ENCODE assay signal across 7 mouse cellular contexts in the genomic region with DNA sequence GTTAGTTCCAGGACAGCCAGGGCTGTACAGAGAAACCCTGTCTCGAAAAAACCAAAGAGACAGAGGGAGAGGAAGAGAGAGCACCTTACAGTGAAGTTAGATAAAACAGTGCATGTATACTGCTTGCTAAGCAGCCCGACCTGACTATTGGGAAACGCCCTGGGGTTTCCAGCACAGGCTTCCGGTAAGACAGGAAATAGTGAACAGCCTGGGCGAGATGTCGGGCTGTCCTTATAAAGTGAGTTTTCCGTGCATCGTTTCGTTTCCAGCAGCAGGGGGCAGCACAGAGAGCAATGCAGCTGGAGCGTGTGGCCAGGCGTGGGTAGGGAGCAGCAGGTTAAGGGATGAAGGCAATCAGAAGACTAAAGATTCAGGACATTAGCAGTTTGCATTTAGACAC. TPM values are rescaled to one million over a fixed set of nuclear protein-coding genes. Genes with fewer than 3 reads are reported as not detected.
A peak's percentile ranks its signal among the peaks of the same experiment; 100 is the strongest.
DNase-seq lines count a peak whose midpoint lies in the region; ATAC-seq lines count a peak whose summit lies in the region.

No protein-coding gene starts in this region.

- WGBS in intestine, embryonic 16.5 days = 20% methylated on average over 11 of the region's 11 CpGs
- 33% methylated on average over 11 of the region's 11 CpGs for WGBS in midbrain, embryonic 10.5 days

- no peak overlapping the region for H3K4me3 ChIP-seq in intestine, embryonic 16.5 days (ENCODE audit: low read length)
- no peak overlapping the region for H3K4me3 ChIP-seq in midbrain, embryonic 10.5 days

- H3K9ac ChIP-seq in intestine, embryonic 16.5 days (ENCODE audit: low read depth, low read length) = no peak overlapping the region

- peak; percentile 99 for ATAC-seq in granulocyte monocyte progenitor cell, adult 5-6 weeks (replicated peaks; ENCODE audit: poor library complexity, severe bottlenecking)
- ATAC-seq in intestine, embryonic 16.5 days = peak; percentile 83

- DNase-seq in adrenal gland, adult 18-20 months (ENCODE audit: low spot score in 2 of 2) = peak; percentile 68 to 72
- peak; percentile 82 for DNase-seq in embryo, embryonic 11 days
- peak; percentile 68 for DNase-seq in left cerebral cortex, postnatal 4 days
- peak; percentile 75 for DNase-seq in midbrain, embryonic 10.5 days (ENCODE audit: low spot score)
- peak; percentile 31 for DNase-seq in right cerebral cortex, postnatal 25 days

- H3K27ac ChIP-seq in intestine, embryonic 16.5 days (ENCODE audit: low read length) = no peak overlapping the region
- 0 out of 2 replicates have a peak overlapping the region, but pooled peaks have one; percentile 28 for H3K27ac ChIP-seq in midbrain, embryonic 10.5 days (replicated peaks)

- H3K27me3 ChIP-seq in intestine, embryonic 16.5 days (replicated peaks; ENCODE audit: control insufficient read depth, insufficient read depth, low read length) = no peaks in the 10 kb centered on the region
- no peaks in the 10 kb centered on the region for H3K27me3 ChIP-seq in midbrain, embryonic 10.5 days (ENCODE audit: low read depth, poor library complexity, severe bottlenecking)

- intact Hi-C loops in left cerebral cortex, postnatal 4 days (cut with DNase I) = no loop called here

- H3K4me1 ChIP-seq in intestine, embryonic 16.5 days (ENCODE audit: control insufficient read depth, insufficient read depth, low read length) = peaks cover 5% of the 10 kb centered on the region; the same call in 1 of the 2 replicates
- 0 out of 2 replicates have a peak, but pooled peaks cover 3% of the 10 kb centered on the region for H3K4me1 ChIP-seq in midbrain, embryonic 10.5 days

- H3K9me3 ChIP-seq in intestine, embryonic 16.5 days (ENCODE audit: control insufficient read depth, low read length) = no peaks in the 10 kb centered on the region
- no peaks in the 10 kb centered on the region for H3K9me3 ChIP-seq in midbrain, embryonic 10.5 days (replicated peaks)

- H3K36me3 ChIP-seq in intestine, embryonic 16.5 days (ENCODE audit: control insufficient read depth, insufficient read depth, low read length) = no peaks in the 10 kb centered on the region
- no peaks in the 10 kb centered on the region for H3K36me3 ChIP-seq in midbrain, embryonic 10.5 days

- no peak overlapping the region for H3K4me2 ChIP-seq in intestine, embryonic 16.5 days (ENCODE audit: low read depth, low read length)

RNA-seq across cellular contexts. Expression of gene Zmiz2, which starts 23.0 kb away (rescaled TPM):
- 10 to 100 TPM; 48.8 to 51.2 TPM for total RNA-seq in adrenal gland, adult 18-20 months (2021)
- total RNA-seq in granulocyte monocyte progenitor cell, adult 5-6 weeks (2014; fragmentation: Nextera tagmentation) = 39.9 and 62.9 TPM in 2 replicates
- total RNA-seq in granulocyte monocyte progenitor cell, adult 5-6 weeks (2017) = 6.1 and 10.6 TPM in 2 replicates
- 9.2 and 9.3 TPM in 2 replicates for polyA plus RNA-seq in intestine, embryonic 16.5 days (2015; fragmentation: Nextera tagmentation; extraction: Ambion mirVana)
- total RNA-seq in left cerebral cortex, postnatal 4 days (2021) = 100 to 1,000 TPM; 233 to 249 TPM
- 13.8 and 18.6 TPM in 2 replicates for polyA plus RNA-seq in midbrain, embryonic 10.5 days (2016; fragmentation: Nextera tagmentation; extraction: Ambion mirVana)

RNA-seq across cellular contexts. Expression of gene Ppia, which starts 49.4 kb away (rescaled TPM):
- total RNA-seq in adrenal gland, adult 18-20 months (2021) = 1,000 to 10,000 TPM; 1,645 to 1,705 TPM
- 4,322 and 4,754 TPM in 2 replicates for total RNA-seq in granulocyte monocyte progenitor cell, adult 5-6 weeks (2014; fragmentation: Nextera tagmentation)
- total RNA-seq in granulocyte monocyte progenitor cell, adult 5-6 weeks (2017) = 1,769 and 2,269 TPM in 2 replicates
- polyA plus RNA-seq in intestine, embryonic 16.5 days (2015; fragmentation: Nextera tagmentation; extraction: Ambion mirVana) = 5,222 and 5,444 TPM in 2 replicates
- total RNA-seq in left cerebral cortex, postnatal 4 days (2021) = 1,000 to 10,000 TPM; 2,159 to 2,195 TPM
- 5,494 and 6,336 TPM in 2 replicates for polyA plus RNA-seq in midbrain, embryonic 10.5 days (2016; fragmentation: Nextera tagmentation; extraction: Ambion mirVana)

Comparison
In these comparisons a context has a peak if more than half of its experiments do, and no peak if none do; other contexts are left out.
1. DNase-seq: peak in every context shown above with its lines; median percentile 82 in embryo, embryonic 11 days; 75 in midbrain, embryonic 10.5 days; 70 in adrenal gland, adult 18-20 months; 68 in left cerebral cortex, postnatal 4 days; 31 in right cerebral cortex, postnatal 25 days.